Mouse (Mus musculus): ENCODE data around the gene Slc22a18. TPM values are rescaled to one million over a fixed set of nuclear protein-coding genes. Genes with fewer than 3 reads are reported as not detected.
"Not testable (repeated sequence)": the region's sequence is repeated elsewhere in the genome, so short reads cannot be mapped to it uniquely, and the experiment has no call there.

Gene Slc22a18
- polyA plus RNA-seq, 1 experiment: 3.3 TPM

DNA sequence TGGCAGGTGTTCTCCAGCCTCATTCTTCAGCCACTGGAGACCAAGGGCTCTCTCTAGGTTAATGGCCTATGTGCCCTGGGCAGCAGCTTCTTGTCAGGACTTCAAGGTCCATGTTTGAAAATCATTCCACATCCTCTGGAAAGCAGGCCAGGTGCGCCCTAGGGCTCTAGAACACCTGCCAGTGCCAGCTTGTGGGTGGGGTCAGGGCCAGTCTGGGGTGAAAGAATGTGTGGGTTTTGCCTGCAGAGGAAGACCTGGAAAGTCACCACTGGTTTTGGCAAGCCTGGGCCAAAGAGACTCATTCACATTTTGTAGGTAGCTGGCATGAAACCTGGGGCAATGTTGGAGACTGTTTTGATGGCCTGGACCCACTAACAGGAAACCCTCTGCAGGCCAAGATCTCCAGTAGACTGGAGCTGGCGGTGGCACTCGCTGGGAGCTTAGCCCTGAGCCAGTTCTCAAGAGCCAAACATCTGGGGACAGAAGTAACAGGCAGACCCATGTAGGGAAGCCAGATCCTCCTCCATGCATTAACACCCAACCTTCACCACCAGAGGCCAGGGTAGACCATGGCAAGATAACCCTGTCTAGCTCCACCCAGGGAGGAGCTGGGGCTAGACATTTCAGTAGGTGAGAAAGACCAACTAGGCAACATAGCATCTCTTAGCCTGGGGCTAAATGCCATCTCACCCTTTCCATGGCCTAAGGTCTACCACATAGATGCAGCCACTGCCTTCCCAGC lies 37.2 kb downstream of the Slc22a18 start:
- Histone ChIP-seq H3K27ac (ENCODE audit: control insufficient read depth, insufficient read depth, low read depth, low read length, poor library complexity) (no peak overlapping the region), H3K4me1 (ENCODE audit: control insufficient read depth, insufficient read depth, low read length) (no peaks in the 10 kb centered on the region), H3K4me3 (replicated peaks; ENCODE audit: control insufficient read depth, low read depth, low read length) (no peak overlapping the region)
- 77% methylated on average over 3 of the region's 3 CpGs for WGBS
- peak; percentile 25; the same call in 1 of the 2 replicates for TF ChIP-seq CTCF (IDR thresholded peaks at IDR 0.05; ENCODE audit: control insufficient read depth, insufficient read depth, low read length)
- TF ChIP-seq POLR2A (IDR thresholded peaks at IDR 0.05; ENCODE audit: borderline replicate concordance, control insufficient read depth, low read depth, low read length): no peak

DNA sequence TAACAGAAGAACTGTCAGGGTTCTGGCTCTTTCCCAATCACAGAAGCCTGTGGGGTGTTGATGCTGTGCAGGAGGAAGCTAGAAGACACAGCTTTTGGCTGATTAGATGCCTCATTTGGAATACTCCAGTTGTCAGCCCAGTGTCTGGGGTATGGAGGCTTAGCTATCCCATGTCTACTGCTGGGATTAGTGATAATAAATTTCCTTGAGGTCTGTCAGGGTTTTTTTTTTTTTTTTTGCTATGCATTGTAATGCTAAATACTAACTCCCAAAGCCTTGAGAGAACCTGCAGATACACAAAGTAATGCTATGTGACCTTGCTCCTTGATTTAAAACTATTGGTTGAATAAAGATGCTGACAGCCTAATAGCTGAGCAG lies 37.8 kb downstream of the Slc22a18 start:
- TF ChIP-seq POLR2A (IDR thresholded peaks at IDR 0.05; ENCODE audit: borderline replicate concordance, control insufficient read depth, low read depth, low read length) (no peak), CTCF (IDR thresholded peaks at IDR 0.05; ENCODE audit: control insufficient read depth, insufficient read depth, low read length) (no peak)
- no peak overlapping the region for H3K27ac ChIP-seq (ENCODE audit: control insufficient read depth, insufficient read depth, low read depth, low read length, poor library complexity)

DNA sequence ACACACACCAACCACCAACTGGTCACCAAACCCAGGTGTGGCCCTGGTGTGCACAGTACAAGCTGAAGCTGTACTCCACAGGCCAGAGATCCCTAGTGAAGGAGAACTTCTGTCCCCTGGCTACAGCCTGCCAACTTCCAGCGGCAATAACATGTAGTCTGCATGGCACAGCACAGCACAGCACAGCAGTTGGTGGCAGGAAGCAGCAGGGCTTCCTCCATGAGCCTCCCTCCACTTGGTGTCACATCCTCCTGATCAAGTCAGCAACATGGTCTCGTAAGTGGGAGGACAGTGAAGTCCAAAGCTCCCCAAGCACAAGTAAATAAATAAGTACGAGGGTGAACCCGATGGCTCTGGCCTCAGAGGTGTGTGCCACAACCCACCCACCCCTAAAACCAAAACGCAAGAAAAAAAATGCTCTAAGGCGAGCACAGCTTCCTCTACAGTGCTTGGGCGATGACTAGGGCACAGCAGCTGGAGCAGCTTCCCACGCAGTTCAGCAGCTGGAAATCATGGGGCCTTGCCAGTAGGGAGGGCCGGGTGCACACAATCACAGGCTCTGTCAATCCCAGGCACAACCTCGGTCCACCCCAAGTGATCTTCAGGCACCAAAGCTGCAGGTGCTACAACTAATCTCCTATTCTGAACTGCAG lies 40.4 kb downstream of the Slc22a18 start:
- Histone ChIP-seq H3K4me3 (replicated peaks; ENCODE audit: control insufficient read depth, low read depth, low read length) (no peak overlapping the region), H3K27ac (ENCODE audit: control insufficient read depth, insufficient read depth, low read depth, low read length, poor library complexity) (no peak overlapping the region), H3K4me1 (ENCODE audit: control insufficient read depth, insufficient read depth, low read length) (no peaks in the 10 kb centered on the region)
- WGBS: 22% methylated on average over 10 of the region's 10 CpGs
- TF ChIP-seq CTCF (IDR thresholded peaks at IDR 0.05; ENCODE audit: control insufficient read depth, insufficient read depth, low read length) (no peak), POLR2A (IDR thresholded peaks at IDR 0.05; ENCODE audit: borderline replicate concordance, control insufficient read depth, low read depth, low read length) (no peak)

More for the DNA sequence above, 37.8 kb downstream of the Slc22a18 start:
- no peaks in the 10 kb centered on the region for H3K4me1 ChIP-seq (ENCODE audit: control insufficient read depth, insufficient read depth, low read length)
- no peak overlapping the region for H3K4me3 ChIP-seq (replicated peaks; ENCODE audit: control insufficient read depth, low read depth, low read length)

DNA sequence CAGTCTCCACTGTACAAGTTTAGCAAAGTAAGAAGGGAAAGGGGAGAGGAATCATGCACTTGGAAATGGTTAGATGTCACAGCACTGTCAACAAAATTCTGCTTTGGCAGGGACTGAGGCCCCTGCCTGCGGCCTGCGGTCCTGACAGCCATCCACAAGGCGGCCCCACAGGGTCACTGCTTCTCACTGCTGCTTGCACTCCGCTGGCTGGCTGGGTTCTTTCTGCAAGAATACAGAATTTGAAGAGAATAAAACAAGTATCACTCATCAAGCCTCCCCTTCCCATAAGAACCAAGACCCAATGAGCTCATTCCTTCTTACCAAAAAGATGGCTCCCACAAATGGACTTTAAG lies 40.9 kb downstream of the Slc22a18 start:
- Histone ChIP-seq H3K4me1 (ENCODE audit: control insufficient read depth, insufficient read depth, low read length) (no peaks in the 10 kb centered on the region), H3K4me3 (replicated peaks; ENCODE audit: control insufficient read depth, low read depth, low read length) (no peak overlapping the region), H3K27ac (ENCODE audit: control insufficient read depth, insufficient read depth, low read depth, low read length, poor library complexity) (no peak overlapping the region)
- 91% methylated on average over 4 of the region's 4 CpGs for WGBS
- TF ChIP-seq CTCF (IDR thresholded peaks at IDR 0.05; ENCODE audit: control insufficient read depth, insufficient read depth, low read length) (no peak), POLR2A (IDR thresholded peaks at IDR 0.05; ENCODE audit: borderline replicate concordance, control insufficient read depth, low read depth, low read length) (no peak)

DNA sequence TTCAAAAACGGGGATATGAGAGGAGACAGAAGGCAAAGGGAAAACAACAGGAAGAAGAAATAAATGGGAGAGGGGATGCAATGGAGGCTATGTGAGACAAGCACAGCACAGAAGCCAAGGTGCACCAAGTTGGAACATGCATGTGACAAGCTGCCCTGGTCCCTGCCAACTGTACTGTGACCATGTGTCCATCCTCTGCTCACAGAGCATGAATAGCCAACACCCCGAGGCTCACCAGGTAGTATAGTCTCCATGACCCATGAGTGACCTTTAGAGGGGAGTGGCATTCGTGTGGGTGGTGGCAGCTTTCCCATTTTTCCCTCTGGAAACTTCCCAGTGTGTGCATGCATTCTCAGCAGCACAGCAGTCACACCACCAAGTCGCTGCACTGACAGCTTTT lies 45.8 kb downstream of the Slc22a18 start:
- H3K4me3 ChIP-seq (replicated peaks; ENCODE audit: control insufficient read depth, low read depth, low read length): no peak overlapping the region
- WGBS: 79% methylated on average over 4 of the region's 4 CpGs
- TF ChIP-seq CTCF (IDR thresholded peaks at IDR 0.05; ENCODE audit: control insufficient read depth, insufficient read depth, low read length) (no peak), POLR2A (IDR thresholded peaks at IDR 0.05; ENCODE audit: borderline replicate concordance, control insufficient read depth, low read depth, low read length) (no peak)
- H3K4me1 ChIP-seq (ENCODE audit: control insufficient read depth, insufficient read depth, low read length): no peaks in the 10 kb centered on the region
- H3K27ac ChIP-seq (ENCODE audit: control insufficient read depth, insufficient read depth, low read depth, low read length, poor library complexity): no peak overlapping the region

DNA sequence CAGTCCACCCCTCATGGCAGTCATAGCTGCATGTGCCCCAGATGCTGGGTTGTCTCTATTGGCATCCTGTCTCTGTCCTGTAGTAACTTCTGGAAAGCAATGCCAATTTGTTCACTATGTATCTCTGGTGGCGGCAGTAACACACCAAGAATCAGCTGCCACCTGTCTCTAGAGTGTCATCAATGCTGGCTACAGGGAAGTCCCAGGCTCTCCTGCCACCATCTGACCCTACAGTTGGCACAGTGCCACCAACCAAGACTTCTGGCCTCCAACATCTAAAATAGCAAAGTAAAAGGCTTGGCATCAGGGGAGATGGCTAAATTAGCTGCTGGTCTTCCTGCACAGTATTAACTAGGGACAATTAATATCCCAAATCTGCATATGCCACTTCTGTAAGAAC lies 58.9 kb downstream of the Slc22a18 start:
- Histone ChIP-seq H3K4me1 (ENCODE audit: control insufficient read depth, insufficient read depth, low read length) (no peaks in the 10 kb centered on the region; the same call in 1 of the 2 replicates), H3K4me3 (replicated peaks; ENCODE audit: control insufficient read depth, low read depth, low read length) (no peak overlapping the region), H3K27ac (ENCODE audit: control insufficient read depth, insufficient read depth, low read depth, low read length, poor library complexity) (no peak overlapping the region)
- WGBS: 81% methylated on average over 1 of the region's 1 CpGs
- TF ChIP-seq POLR2A (IDR thresholded peaks at IDR 0.05; ENCODE audit: borderline replicate concordance, control insufficient read depth, low read depth, low read length): no peak
- no peak for TF ChIP-seq CTCF (IDR thresholded peaks at IDR 0.05; ENCODE audit: control insufficient read depth, insufficient read depth, low read length)

DNA sequence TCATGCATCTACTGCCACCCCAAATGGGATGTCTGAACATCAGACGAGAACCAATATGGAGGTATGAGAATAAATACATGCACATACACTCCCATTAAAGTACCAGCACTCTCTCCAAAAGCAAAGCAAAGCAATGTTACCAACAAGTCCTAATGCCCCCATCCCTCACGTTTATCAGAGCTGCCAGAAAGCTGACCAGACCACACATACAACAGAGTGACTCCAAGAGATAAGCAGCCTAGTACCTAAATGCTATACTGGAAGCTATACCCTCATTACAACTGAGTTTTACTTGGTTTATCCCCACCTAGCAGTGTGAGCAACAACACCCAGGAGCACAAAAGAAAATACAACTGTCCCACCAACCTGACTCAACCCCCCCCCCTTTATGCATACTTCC lies 59.7 kb downstream of the Slc22a18 start:
- 66% methylated on average over 2 of the region's 2 CpGs for WGBS
- TF ChIP-seq CTCF (IDR thresholded peaks at IDR 0.05; ENCODE audit: control insufficient read depth, insufficient read depth, low read length): no peak
- no peak for TF ChIP-seq POLR2A (IDR thresholded peaks at IDR 0.05; ENCODE audit: borderline replicate concordance, control insufficient read depth, low read depth, low read length)
- H3K4me3 ChIP-seq (replicated peaks; ENCODE audit: control insufficient read depth, low read depth, low read length): no peak overlapping the region
- peaks cover 2% of the 10 kb centered on the region for H3K4me1 ChIP-seq (ENCODE audit: control insufficient read depth, insufficient read depth, low read length)
- H3K27ac ChIP-seq (ENCODE audit: control insufficient read depth, insufficient read depth, low read depth, low read length, poor library complexity): no peak overlapping the region

DNA sequence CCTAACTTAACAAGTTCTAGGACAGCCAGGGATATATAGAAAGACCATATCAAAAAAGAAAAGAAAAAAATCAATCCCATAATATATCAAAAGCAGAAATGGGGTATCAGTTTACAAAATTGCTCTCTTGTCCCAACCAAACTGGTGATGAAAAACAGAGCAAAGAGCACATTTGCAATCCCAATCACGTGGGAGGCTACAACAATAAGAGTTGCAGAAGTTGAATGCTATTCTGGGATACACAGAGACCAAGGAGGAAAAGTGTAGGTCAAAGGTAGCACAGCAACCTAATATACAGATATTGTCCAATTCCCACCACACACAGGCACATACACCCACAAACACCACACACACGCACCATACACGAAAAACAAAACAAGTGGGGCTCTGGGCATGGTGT lies 62.7 kb downstream of the Slc22a18 start:
- TF ChIP-seq POLR2A (IDR thresholded peaks at IDR 0.05; ENCODE audit: borderline replicate concordance, control insufficient read depth, low read depth, low read length): no peak
- no peak for TF ChIP-seq CTCF (IDR thresholded peaks at IDR 0.05; ENCODE audit: control insufficient read depth, insufficient read depth, low read length)
- H3K27ac ChIP-seq (ENCODE audit: control insufficient read depth, insufficient read depth, low read depth, low read length, poor library complexity): no peak overlapping the region
- H3K4me1 ChIP-seq (ENCODE audit: control insufficient read depth, insufficient read depth, low read length): peaks cover 2% of the 10 kb centered on the region
- no peak overlapping the region for H3K4me3 ChIP-seq (replicated peaks; ENCODE audit: control insufficient read depth, low read depth, low read length)
- WGBS: 87% methylated on average over 3 of the region's 3 CpGs

DNA sequence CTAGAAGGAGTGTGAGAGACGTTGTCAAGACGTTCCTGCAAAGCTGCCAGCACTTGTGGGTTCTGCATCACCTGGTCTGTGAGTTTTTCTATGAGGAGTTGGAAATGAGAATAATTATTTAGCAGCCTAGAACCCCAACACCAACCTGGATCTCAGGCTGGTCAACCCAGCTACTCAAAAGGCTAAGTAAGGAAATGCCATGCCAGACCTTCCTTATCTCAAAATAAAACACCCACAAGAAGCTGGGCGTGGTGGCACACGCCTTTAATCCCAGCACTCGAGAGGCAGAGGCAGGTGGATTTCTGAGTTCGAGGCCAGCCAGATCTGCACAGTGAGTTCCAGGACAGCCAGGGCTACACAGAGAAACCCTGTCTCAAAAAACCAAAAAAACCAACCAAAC lies 64.7 kb downstream of the Slc22a18 start:
- H3K4me1 ChIP-seq (ENCODE audit: control insufficient read depth, insufficient read depth, low read length); H3K4me3 ChIP-seq (replicated peaks; ENCODE audit: control insufficient read depth, low read depth, low read length); H3K27ac ChIP-seq (ENCODE audit: control insufficient read depth, insufficient read depth, low read depth, low read length, poor library complexity): not testable (repeated sequence)
- 64% methylated on average over 6 of the region's 6 CpGs for WGBS
